Mouse (Mus musculus) liver, adult 2 months (tissue): ENCODE data around the gene Ralgapa2.

ENCODE experiments used
- CTCF ChIP-seq: fragments of 200-500 bp; IDR thresholded peaks from 2 replicates; pipeline ENCODE4 v1.5.1; 2011; ENCODE audit warnings: low read depth, low read length, control low read depth
- POLR2A ChIP-seq: fragments of 200-500 bp; IDR thresholded peaks from 2 replicates; pipeline ENCODE4 v1.6.1; 2011; ENCODE audit warnings: low read length, control low read depth; ENCODE audit not compliant: insufficient read depth; ENCODE audit errors: extremely low read depth

DNA sequence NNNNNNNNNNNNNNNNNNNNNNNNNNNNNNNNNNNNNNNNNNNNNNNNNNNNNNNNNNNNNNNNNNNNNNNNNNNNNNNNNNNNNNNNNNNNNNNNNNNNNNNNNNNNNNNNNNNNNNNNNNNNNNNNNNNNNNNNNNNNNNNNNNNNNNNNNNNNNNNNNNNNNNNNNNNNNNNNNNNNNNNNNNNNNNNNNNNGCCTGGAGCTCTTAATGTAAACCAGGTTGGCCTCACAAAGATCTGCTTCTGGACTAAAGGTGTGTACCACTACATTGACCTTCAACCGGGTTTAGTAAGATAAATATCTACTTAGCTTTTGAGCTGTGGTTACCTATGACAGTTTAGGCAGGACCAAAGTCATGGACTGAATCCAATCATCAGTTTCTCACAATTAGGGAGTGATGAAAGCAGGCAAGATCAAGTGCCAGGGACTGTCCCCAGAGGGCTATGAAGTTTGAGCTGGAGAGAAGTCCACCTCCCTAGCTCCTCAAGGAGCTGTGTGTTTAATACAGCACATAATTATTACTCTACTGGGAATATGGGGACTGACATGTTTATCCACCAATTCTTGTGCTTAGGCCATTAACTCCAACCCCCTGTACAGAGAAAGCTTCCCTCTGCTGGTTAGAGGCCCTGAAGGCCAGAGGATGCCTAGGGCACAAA lies 32.1 kb upstream of the Ralgapa2 start:
- TF ChIP-seq CTCF (no peak), POLR2A (no peak)
